Mouse (Mus musculus): ENCODE results near the gene Slc16a9. TPM values are rescaled to one million over a fixed set of nuclear protein-coding genes. Genes with fewer than 3 reads are reported as not detected.

Gene Slc16a9
- polyA plus RNA-seq, 1 experiment = 1.5 TPM

GRCm38 (mm10) chr10:70317394-70317965 is 72.6 kb downstream of the Slc16a9 start:
- Histone ChIP-seq H3K27ac (ENCODE audit: control insufficient read depth, insufficient read depth, low read depth, low read length, poor library complexity) (no peak overlapping the region), H3K4me3 (replicated peaks; ENCODE audit: control insufficient read depth, low read depth, low read length) (no peak overlapping the region)
- WGBS = 56% methylated on average over 13 of the region's 13 CpGs

GRCm38 (mm10) chr10:70318630-70319029 is 73.7 kb downstream of the Slc16a9 start:
- 7% methylated on average over 3 of the region's 3 CpGs for WGBS
- TF ChIP-seq POLR2A (IDR thresholded peaks at IDR 0.05; ENCODE audit: borderline replicate concordance, control insufficient read depth, low read depth, low read length) (no peak), CTCF (IDR thresholded peaks at IDR 0.05; ENCODE audit: control insufficient read depth, insufficient read depth, low read length) (no peak)
- no peak overlapping the region for H3K4me3 ChIP-seq (replicated peaks; ENCODE audit: control insufficient read depth, low read depth, low read length)
- no peaks in the 10 kb centered on the region for H3K4me1 ChIP-seq (ENCODE audit: control insufficient read depth, insufficient read depth, low read length)
- no peak overlapping the region for H3K27ac ChIP-seq (ENCODE audit: control insufficient read depth, insufficient read depth, low read depth, low read length, poor library complexity)

More at GRCm38 (mm10) chr10:70317394-70317965, 72.6 kb downstream of the Slc16a9 start:
- TF ChIP-seq POLR2A (IDR thresholded peaks at IDR 0.05; ENCODE audit: borderline replicate concordance, control insufficient read depth, low read depth, low read length) = no peak
- TF ChIP-seq CTCF (IDR thresholded peaks at IDR 0.05; ENCODE audit: control insufficient read depth, insufficient read depth, low read length) = no peak
- H3K4me1 ChIP-seq (ENCODE audit: control insufficient read depth, insufficient read depth, low read length) = no peaks in the 10 kb centered on the region

GRCm38 (mm10) chr10:70325518-70325917 is 80.6 kb downstream of the Slc16a9 start:
- Histone ChIP-seq H3K4me3 (replicated peaks; ENCODE audit: control insufficient read depth, low read depth, low read length) (no peak overlapping the region), H3K4me1 (ENCODE audit: control insufficient read depth, insufficient read depth, low read length) (no peaks in the 10 kb centered on the region), H3K27ac (ENCODE audit: control insufficient read depth, insufficient read depth, low read depth, low read length, poor library complexity) (no peak overlapping the region)
- TF ChIP-seq POLR2A (IDR thresholded peaks at IDR 0.05; ENCODE audit: borderline replicate concordance, control insufficient read depth, low read depth, low read length) (no peak), CTCF (IDR thresholded peaks at IDR 0.05; ENCODE audit: control insufficient read depth, insufficient read depth, low read length) (no peak)
- 54% methylated on average over 2 of the region's 2 CpGs for WGBS

- Histone ChIP-seq H3K4me3 (replicated peaks; ENCODE audit: control insufficient read depth, low read depth, low read length) (no peak overlapping the region), H3K4me1 (ENCODE audit: control insufficient read depth, insufficient read depth, low read length) (no peaks in the 10 kb centered on the region), H3K27ac (ENCODE audit: control insufficient read depth, insufficient read depth, low read depth, low read length, poor library complexity) (no peak overlapping the region)
- WGBS = 73% methylated on average over 6 of the region's 6 CpGs
- TF ChIP-seq CTCF (IDR thresholded peaks at IDR 0.05; ENCODE audit: control insufficient read depth, insufficient read depth, low read length) (no peak), POLR2A (IDR thresholded peaks at IDR 0.05; ENCODE audit: borderline replicate concordance, control insufficient read depth, low read depth, low read length) (no peak)
Observed at GRCm38 (mm10) chr10:70327331-70327730, 82.4 kb downstream of the Slc16a9 start.

GRCm38 (mm10) chr10:70328139-70328538 is 83.2 kb downstream of the Slc16a9 start:
- Histone ChIP-seq H3K27ac (ENCODE audit: control insufficient read depth, insufficient read depth, low read depth, low read length, poor library complexity) (no peak overlapping the region), H3K4me1 (ENCODE audit: control insufficient read depth, insufficient read depth, low read length) (no peaks in the 10 kb centered on the region), H3K4me3 (replicated peaks; ENCODE audit: control insufficient read depth, low read depth, low read length) (no peak overlapping the region)
- WGBS = 82% methylated on average over 9 of the region's 9 CpGs
- TF ChIP-seq POLR2A (IDR thresholded peaks at IDR 0.05; ENCODE audit: borderline replicate concordance, control insufficient read depth, low read depth, low read length) (no peak), CTCF (IDR thresholded peaks at IDR 0.05; ENCODE audit: control insufficient read depth, insufficient read depth, low read length) (no peak)

Other genes starting within 250 kb of the Slc16a9 start
- gene Ccdc6, start 148.0 kb upstream of the Slc16a9 start, polyA plus RNA-seq (2011; ENCODE audit: insufficient read depth, insufficient read length, low replicate concordance, missing spikeins) = 17.0 and 19.1 TPM in 2 replicates
- not detected in 2 replicates for gene Mrln, start 40.4 kb upstream of the Slc16a9 start, polyA plus RNA-seq (2011; ENCODE audit: insufficient read depth, insufficient read length, low replicate concordance, missing spikeins)
- 0.68 and 1.1 TPM in 2 replicates for gene Fam13c, start 195.4 kb downstream of the Slc16a9 start, polyA plus RNA-seq (2011; ENCODE audit: insufficient read depth, insufficient read length, low replicate concordance, missing spikeins)